Mouse (Mus musculus) B cell, adult 2 months (primary cell): ENCODE results near the gene Prrg2.
"Not testable (repeated sequence)": the region's sequence is repeated elsewhere in the genome, so short reads cannot be mapped to it uniquely, and the experiment has no call there.

ENCODE experiments used
- DNase-seq, 2 experiments: peaks; one replicate each; pipeline ENCODE4 v3.0.0; 2022

Gene Prrg2

DNA sequence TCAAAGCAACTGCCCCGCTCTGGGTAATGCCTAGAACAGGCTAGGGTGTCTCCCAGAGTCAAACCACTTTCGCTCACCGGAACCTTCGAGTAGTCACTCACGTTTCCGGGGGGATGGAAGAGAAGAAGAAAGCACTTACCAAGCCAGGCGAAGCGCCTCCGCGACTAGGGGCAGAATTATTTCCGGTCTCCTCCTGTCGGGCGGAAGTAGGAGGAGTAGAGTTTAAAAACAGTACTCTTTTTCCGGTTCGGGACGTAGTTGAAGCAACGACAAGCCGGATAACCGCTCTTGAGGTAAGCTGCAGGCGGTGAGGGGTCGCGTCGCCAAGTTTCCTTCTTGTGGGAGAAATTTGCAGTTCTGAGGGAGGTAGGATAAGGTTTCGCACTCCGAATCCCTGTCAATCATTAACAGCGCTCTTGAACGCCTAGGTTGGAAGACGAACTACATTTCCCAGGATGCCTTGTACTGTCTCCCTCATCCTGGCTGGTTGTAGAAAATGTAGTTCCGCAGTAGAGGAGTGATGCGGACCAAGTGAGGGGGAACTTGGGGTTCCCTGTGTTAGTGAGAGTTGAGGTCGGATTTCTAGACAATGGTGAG, at the start of gene Prrg2, which contains the start of gene Nosip:
TSS of gene Prrg2 (minus strand) at position 439 of the 597 bp plus-strand sequence.
TSS of gene Nosip (plus strand) at position 191 of the 597 bp plus-strand sequence.
- DNase-seq, result peak; percentile 95 to 96

DNA sequence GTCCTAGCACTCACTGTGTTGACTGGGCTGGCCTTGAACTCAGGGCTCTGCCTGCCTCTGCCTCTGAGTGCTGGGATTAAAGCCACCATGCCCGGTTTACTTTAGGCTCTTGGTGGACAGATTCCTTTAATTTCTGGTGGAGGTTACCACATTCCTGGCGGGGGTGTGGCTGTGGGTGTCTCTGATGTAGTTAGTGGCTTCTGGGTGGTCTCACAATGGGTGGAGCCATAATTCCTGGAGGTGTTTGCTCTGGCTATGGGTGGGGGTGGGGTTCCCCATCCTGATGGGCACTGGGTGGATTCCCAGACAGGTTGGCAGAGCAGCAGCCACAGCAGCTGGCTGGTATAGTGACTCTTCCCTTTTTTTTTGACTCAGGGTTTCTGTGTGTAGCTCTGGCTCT, 49.5 kb upstream of the Prrg2 start:
- DNase-seq, result no peak

DNA sequence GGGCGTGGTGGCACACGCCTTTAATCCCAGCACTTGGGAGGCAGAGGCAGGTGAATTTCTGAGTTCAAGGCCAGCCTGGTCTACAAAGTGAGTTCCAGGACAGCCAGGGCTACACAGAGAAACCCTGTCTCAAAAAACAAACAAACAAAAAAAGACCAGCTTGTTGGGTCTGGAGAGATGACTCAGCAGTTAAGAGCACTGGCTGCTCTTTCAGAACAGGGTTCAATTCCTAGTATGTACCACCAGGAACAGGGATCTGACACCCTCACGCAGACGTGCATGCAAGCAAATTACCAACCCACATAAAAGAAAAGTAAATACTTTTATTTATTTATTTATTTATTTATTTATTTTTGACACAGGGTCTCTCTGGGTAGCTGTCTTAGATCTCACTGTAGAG, 47.6 kb upstream of the Prrg2 start:
- not testable (repeated sequence) for DNase-seq

DNA sequence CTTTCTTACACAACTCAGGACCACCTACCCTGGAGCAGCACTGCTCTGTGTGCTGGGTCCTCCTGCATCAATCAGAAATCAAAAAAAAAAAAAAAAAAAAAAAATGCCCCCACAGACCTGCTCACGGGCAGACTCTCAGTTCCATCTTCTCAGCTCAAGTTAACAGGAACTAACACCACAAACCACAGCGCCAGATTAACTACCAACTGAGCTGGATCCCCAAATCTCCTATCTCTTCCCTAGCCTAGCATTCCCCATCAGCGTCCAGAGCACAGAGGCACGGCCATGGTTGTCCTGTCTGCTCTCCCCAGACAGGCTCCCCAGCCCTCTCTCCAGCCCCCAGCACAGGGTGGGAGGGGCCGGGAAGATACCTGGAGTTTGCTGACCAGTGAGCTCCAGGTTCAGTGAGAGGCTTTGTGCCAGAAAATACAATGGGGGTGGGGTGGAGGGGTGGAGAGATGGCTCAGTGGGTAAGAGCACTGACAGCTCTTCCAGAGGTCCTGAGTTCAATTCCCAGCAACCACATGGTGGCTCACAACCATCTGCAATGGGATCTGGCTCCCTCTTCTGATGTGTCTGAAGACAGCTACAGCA, 44.7 kb upstream of the Prrg2 start:
- DNase-seq, result no peak

DNA sequence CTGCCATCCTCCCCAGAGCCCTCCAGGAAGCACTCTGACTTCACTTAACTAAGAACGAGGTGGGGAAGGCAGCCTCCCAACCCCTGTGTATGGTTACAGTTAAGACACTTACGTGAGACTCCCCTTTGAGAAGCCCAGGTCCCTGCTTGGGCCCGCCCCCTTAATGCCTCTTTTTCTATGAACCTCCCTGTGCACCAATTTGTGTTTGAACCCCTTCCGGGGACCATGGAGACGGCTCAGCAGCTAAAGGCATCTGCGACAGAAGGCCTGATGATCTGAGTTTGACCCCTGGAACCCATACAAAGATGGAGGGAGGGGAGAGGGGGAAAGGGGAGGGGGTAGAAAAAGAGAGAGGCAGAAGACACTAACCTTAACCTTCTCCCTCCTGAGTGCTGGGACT, 44.0 kb upstream of the Prrg2 start:
- DNase-seq, result no peak

DNA sequence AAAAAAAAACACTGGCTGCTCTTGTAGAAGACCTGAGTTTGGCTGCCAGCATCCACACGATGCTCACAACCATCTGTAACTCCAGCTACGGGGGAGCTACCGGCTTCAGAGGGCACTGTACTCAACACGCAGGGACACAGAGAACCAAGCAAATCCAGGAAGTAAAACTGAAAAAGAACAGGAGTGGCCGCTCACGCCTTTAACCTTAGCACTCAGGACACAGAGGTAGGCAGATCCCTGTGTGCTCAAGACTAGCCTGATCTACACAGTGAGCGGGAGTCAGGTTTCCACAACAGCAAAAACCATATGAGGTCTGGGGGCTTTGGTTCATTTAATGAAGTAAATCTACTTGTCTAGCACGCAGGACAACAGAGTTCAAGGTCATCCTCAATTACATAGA, 43.0 kb upstream of the Prrg2 start:
- DNase-seq, result no peak

DNA sequence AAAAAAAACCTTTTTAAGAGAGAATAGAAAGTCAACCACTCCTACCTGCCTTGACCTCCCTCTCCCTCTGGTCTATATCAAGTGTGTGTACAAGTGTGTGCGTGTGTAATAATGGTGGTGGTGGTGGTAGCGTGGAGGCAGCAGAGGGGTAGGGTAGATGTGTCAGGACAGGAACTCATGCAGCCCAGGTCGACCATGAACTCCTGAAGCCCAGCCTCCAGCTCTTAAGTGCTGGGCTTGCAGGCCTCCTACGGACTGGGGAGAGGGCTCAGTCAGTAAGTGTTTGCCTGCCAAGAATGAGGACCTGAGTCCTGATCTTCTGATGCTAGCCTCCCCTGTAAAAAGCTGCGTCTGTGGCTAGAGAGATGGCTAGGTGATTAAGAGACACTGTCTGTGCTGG, 42.5 kb upstream of the Prrg2 start:
- DNase-seq, result no peak

DNA sequence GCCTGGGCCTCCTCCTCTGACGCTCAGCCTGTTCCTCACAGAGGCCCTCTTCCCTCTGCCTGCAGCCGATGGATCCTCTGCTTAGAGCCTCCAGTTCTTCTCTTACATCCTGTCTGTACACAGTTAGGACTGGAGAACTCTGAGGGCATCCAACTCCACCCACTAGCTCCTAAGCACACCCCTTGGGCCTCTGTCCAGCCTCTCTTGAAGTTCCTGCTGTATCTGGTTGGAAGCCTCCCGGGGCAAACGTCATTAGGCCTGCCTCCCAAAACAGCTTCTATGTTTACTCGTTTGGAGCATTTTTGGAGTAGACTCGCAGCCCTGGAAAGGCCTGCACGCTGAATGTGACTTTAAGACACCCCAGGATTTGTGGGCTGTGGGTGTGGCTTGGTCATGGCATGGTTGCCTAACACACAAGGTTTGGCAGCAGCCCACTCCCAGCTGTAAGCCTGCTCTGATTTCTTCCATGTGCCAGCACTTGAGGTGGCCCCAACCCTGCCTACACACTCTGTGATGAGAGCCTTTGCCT, 41.2 kb upstream of the Prrg2 start, which contains the start of gene Fcgrt:
TSS of gene Fcgrt (minus strand) at position 200 of the 529 bp plus-strand sequence.
- DNase-seq, result no peak

DNA sequence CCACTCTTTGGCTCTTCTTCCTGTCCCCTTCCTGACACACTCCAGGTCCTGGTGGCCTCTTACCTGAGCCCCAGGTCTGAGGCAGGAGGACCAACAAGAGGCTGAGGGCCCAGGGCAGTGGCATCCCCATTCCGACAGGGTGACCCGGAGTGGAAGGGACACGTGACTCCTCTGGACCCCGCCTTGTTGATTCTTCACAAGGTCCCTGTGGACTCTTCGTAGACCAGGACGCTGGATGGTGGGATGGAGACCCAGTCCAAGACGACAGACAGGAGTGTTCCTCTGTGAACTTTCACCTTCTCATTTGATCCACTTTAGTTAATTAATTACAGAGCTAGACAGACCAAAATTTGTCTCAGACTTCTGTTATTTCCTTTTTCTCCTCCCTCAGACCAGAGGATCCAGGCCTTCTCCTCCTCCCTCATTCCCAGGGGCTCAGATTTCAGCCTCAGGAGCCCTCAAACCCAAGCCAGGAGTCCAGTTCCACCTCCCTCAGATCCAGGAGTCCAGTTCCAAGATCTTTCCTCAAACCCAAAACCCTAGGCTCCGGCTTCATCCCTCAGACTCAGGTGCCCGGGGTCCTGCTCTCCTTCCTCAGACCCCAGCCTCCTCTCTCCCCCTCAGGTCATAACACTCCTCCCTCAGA, 40.6 kb upstream of the Prrg2 start:
- no peak for DNase-seq

DNA sequence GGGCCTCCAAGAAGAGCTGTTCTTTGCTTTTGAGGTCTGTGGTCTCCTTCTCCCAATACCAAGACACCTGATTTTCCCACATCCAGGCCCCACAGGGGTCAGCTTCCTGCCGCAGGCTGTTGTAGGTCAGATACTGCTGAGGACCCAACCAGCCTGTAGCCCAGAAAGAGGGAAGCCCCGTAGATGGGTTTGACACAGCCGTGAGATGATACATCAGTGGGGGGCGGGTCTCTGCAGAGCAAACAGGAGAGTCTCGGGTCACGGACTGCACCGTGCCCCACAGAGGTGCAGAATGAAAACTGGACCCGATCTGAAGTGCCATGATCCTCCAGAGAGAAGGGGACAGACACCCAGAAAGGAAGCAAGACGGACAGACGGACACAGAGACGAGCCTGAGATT, 40.0 kb upstream of the Prrg2 start:
- DNase-seq, result no peak

DNA sequence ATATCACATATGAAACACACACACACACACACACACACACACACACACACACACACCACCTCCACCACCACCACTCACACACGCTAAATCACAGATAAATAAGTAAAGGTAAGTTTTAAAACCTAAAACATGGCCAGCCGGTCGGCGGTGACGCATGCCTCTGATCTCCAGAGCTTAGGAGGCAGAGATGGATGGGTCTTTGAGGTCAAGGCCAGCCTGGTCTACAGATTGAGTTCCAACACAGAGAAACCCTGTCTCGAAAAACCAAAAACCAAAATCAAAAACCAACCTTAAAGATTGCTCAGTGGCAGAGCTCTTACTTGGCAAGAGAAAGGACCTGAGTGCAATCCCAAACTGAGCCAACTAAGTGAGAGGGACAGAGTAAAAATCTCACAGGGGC, 37.6 kb upstream of the Prrg2 start:
- no peak for DNase-seq

DNA sequence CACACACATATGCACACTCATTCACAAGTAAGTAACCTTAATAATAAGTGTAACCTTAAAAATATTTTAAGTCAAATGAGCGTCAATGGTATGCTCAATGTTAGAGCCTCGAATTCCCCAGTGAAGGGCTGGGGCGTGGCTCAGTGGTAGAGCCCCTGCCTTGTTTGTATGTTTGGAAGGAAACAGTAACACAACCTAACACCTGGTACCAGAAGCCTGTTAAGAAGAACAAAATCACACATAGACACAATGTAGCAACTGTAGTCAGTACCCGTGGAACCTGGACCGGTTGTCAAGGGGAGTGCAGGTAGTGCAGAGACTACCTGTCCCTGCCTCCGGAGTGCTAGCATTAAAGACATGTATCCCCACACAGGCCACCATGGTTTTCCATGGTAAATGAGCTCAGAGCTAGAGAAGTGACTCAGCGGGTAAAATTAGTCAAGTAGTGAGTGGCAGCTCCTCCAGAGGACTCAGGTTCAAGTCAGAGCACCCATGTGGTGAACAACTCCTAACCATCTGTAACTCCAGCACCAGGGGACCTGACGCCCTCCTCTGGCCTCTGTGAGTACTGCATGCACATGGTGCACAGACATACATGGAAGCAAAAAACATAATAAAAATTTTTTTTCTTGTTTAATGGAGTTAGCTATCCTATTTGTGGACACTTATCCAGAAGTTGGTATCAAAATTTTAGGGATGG, 36.2 kb upstream of the Prrg2 start:
- DNase-seq, result peak; percentile 48 to 51

DNA sequence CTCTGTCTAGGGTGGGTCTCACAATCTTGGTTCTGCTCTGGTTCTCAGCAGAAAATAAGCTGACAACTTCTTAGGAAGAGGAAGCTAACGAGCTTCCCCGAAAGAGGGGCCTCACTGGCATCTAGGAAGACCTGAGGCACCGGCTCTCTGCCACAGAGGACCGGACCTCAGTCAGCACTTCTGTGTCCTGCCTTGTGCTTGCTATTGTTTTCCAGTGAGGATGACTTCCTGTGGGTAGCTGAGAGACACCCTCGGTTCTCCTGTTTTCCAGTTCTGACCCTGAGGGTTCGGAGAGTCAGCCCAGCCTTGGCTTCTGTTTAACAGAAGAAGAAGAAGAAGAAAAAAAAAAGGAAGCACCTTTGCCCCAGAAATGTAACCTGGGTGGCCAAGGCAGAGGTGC, 35.0 kb upstream of the Prrg2 start:
- DNase-seq, result no peak

DNA sequence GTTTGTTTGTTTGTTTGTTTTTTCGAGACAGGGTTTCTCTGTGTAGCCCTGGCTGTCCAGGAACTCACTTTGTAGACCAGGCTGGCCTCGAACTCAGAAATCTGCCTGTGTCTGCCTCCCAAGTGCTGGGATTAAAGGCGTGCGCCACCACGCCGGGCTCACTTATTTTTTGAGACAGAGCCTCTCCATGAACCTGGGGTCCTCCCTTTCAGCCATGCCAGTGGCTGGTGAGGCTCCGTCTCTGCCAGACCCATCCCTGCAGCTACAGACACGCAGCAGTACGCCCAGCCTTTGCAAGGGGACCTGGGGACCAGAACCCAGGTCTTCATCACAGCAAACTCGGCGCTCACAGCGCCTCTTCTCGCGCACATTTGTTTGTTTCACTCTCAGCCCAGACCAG, 33.5 kb upstream of the Prrg2 start:
- not testable (repeated sequence) for DNase-seq

DNA sequence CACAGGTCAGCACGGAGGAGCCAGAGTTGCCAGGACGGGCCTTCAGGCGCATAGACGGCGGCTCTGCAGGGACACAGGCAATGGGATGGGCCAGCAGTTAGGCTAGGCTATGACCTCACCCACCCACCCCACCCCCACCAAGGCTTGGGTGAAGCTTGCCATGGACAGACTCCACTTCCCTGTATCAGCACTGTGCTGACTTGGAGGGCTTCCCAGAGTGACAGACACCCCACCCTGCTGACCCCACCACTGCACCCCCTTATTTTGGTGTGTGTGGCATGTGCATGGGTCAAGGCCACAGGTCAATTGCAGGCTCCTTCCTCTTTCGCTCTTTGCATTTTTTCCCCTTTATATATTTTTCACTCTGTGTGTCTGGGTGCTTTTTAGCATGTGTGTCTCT, 32.9 kb upstream of the Prrg2 start:
- DNase-seq, result no peak

DNA sequence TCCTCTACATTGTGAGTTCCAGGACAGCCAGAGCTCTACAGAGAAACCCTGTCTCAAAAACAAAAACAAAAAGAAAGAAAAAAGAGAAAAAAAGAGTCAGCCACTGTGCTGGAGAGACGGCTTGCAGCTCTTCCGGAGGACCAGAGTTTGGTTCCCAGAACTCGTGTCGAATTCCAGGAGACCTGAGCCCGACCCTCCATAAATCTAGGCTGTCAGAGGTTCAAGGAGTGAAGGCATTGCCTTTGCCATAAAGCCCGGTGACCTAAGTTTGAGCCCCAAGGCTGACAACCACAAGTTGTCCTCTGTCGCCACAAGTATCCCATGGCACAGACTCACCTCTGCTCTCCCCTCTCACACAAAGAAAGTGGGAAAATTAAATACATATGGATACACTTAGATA, 31.6 kb upstream of the Prrg2 start:
- DNase-seq, result no peak

DNA sequence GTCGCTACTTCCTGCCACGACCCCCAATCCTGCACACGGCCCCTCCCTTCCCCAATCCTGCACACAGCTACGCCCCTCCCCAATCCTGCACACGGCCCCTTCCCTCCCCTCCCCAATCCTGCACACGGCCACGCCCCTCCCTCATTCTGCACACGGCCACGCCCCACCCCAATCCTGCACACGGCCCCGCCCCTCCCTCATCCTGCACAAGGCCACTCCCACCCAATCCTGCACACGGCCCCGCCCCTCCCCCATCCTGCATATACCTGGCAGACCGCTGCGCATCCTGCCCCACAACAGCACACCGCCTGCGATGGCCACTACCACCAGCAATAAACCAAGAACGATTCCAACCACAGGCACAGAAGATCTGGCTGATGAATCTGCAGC, 31.0 kb upstream of the Prrg2 start:
- DNase-seq, result no peak

DNA sequence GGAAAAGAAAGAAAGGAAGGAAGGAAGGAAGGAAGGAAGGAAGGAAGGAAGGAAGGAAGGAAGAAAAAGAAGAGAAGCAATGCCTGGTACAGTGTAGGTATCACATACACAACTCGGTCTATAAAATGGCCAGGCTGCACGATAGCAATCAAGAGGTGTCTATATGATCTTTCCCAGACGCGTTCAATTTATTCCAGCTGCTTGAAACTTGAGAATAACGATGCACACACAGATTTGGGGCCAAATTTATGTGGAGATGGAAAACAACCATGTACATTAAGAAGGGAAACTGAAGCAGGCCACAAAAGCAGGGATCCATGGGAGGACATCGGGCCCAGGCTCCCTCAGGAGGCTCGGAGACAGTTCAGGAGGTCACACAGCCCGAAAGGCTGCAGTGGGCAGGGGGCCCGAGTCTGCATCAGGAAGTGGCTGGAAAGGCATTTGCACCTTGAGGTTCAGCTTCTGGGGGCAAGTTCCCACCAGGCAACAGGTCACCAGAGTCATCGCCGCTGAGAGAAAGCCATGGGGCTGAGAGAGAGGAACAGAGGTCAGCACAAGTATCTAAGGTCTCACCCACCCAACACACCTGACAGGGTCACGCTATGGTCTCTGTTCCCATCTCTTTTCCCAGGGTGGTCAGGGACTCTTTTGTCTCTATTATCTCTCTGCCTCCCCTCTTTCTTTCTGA, 30.5 kb upstream of the Prrg2 start:
- no peak for DNase-seq

DNA sequence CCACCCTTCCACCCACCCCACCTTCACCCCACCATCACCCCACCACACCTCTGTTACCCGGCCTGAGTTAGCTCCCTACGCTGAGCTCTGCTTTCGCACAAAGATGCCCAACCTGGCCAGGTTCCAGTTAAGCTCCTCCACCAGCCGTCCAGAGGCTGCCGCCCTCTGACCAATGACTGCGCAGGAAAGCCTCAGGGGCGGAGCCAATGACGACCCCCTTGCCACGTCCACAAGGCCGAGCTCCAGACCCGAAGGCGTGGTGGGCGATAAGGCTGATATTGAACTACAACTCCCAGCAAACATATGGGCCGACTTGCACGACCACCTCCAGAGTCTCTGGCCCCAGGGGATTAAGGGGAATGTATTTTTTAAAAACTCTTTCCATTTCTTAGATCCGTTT, 29.6 kb upstream of the Prrg2 start, which contains the start of gene Rcn3:
TSS of gene Rcn3 (minus strand) at position 174 of the 400 bp plus-strand sequence.
- peak in 1 of 2 experiments; percentile 12 for DNase-seq

DNA sequence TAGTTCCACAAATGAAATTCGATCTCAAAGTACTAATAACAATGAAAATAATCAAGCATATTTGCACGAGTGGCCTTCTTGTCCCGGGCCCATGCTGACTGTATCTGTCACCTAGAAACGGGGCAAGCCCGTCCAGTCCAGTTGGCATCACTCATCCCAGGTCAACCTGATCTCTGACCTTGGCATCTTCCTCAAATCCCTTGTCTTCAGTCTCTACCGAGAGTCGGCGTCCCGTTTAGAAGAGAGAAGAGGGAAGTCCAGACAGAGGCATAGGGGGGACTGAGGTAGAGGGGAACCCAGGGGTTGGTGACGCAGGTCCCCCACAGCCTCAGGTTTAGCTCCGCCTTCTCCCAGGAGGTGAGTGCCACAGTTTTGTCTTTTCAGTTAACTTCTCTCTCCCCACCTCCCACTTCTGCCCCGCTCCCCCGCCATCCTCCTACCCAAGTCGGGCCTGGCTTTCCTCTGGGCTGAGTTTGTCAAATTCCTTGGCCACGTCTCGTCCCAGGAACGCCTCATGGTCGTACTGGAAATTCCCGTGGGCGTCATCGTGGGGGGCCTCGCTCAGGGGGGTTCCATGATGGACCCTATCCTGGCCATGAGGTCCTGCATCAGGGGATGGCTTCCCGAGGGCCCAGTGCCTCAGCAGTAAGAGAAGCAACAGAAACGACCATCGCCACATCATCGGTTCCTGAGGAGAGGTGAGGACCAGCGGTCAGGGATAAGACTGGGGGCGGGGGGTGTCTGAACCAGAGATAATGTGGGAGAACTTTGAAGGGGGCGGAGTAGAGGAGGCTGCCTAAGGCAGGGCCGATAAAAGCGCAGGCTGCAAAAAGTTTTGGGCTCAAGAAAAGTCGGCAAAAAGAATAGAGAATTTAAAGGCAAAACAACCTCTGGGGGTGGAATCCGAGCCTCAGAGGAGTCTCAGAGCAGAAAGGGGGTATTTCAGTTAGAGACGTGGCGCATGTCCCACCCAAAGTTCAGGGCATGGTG, 28.8 kb upstream of the Prrg2 start:
- peak; percentile 18 to 37 for DNase-seq

DNA sequence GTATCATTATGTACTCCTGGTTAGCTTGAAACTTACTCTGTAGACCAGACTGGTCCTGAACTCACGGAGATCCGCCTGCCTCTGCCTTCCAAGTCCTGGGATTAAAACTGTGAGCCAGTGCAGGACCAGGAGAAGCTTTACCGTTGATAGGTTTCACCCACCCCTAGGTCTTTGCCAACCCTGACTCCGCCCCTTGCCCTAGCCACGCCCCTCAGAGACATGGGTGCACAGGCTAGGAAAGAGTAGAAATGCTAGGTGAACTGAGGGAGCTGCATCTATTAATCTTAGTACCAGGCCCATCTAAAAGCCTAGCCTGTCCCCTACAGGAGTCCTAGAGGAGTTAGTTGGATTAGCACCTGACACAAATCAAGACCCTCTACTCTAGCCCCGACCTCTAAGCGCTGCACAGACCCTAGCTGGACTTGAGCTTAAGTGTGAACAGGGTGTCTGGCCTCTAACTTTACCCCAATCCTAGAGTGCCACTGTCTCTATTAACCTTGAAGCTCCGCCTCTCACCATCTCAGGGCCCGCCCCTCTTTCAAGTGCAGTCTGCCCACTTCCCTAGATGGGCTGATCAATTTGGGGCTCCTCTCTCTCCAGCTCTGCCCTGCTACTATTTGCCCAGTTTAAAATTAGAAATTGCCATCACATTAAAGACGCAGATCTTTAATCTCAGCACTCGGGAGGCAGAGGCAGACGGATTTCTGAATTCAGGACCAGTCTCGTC, 27.9 kb upstream of the Prrg2 start:
- DNase-seq, result peak; percentile 56 to 62
